Mouse (Mus musculus): ENCODE measurements around the gene Oat.

GRCm38 (mm10) chr7:132616391-132616790, 40.2 kb upstream of the Oat start:
- no peak for TF ChIP-seq POLR2A (IDR thresholded peaks at IDR 0.05; ENCODE audit: low read depth, low read length)
- TF ChIP-seq CTCF (IDR thresholded peaks at IDR 0.05; ENCODE audit: borderline replicate concordance, insufficient read depth, low read length), result no peak

Data from embryonic fibroblast, embryonic 13.5 days (primary cell).